Mouse (Mus musculus) left cerebral cortex, postnatal 25 days (tissue): Measurements from ENCODE around the gene Ptbp2. TPM values are rescaled to one million over a fixed set of nuclear protein-coding genes. Genes with fewer than 3 reads are reported as not detected.

Source experiments
- DNase-seq, 2 experiments: peaks; one replicate each; pipeline ENCODE4 v3.0.0; 2022; ENCODE audit warnings: low spot score in 2 of 2, mixed read lengths in 1 of 2
- intact Hi-C: fragments of 180-260 bp; cut with DNase I; formaldehyde crosslinking; loops from one replicate; pipeline ENCODE4 v1.15.1; 2025
- microRNA-seq, 2 experiments: library from miRNA; unstranded; fragments of <30 nt; microRNA quantifications; one replicate each; pipeline ENCODE4 v1.2.0; 2022
- total RNA-seq, 2 experiments: library from RNA; stranded (reverse); gene quantifications; 2 replicates each; pipeline ENCODE4 v1.2.3; 2021

Ptbp2 gene
- total RNA-seq, 2 experiments from 2014 or later = 108 to 111 TPM

DNA sequence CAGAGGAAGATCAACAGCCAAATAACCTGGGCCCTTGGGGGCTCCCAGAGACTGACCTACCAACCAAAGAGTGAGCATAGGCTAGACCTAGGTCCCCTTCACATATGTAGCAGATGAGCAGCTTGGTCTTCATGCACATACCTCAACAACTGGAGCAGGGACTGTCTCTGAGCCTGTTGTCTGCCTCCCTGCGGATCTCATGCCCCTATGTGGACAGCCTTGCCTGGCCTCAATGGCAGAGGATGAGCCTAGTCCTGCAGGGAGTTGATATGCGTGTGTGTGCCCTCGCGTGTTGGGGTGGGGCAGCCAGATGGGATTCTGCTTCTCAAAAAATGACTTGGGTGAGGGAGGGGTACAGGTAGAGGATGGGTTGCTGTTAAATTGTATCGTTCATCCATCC, 72.2 kb downstream of the Ptbp2 start:
- DNase-seq = no peak
- intact Hi-C loops = no loop called here

DNA sequence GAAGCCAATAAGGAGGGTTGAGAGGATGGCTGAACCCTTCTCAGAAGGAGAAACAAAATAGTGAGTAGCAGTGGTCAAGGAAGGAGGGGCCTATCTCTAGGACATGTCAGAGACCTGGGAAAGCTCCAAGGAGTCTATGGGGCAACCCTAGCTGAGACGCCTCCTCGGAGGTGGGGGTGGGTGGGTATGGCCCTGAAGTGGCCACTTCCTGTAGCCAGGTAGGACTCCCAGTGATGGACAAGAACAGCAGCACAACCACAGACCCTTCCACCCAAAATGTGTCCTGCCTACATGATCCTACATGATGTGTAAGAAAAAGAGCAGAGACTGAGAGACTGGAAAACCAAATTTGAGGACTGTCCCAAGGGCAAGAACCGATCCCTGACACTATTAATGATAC, 72.8 kb downstream of the Ptbp2 start:
- no peak for DNase-seq
- intact Hi-C loops = no loop called here

DNA sequence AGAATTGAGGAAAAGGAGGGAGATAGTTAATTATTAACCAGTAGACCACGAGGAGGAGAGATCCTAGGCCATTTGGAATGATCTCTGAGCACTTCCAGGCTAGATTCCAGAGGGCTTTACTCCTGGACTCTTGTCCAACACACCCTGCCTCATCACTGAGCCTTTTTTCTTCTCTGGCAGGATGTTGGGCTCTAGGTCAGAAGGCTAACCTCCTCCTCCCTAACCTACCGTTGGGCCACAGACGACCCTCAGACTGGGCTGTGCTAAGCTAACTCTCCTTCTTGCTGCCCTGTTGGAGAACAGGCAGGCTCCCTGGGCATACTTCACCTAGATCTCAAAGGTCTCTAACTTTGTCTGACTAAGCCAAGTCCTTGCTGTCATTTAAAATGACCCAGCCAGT, 82.8 kb downstream of the Ptbp2 start:
- intact Hi-C loops = no loop called here

DNA sequence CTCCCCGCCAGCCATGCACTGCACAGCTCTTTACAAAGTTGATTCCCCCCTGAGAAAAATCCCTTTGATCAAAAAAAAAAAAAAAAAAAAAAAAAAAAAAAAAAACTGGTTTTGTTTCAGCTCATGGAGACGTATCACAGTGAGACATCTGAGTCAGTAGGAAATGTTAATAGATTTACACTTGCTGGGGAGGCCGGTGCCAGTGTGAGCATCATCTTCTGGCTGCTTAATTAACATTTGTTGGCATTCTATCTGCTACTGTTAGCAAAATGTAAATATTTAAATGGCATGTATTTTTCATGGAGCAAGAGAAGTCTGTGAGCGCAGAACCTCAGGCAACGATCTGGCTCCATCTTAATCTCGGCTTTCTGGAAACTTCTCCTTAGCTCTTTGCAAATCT, 99.5 kb downstream of the Ptbp2 start:
- intact Hi-C loops = no loop called here
- no peak for DNase-seq

More for the DNA sequence above, 82.8 kb downstream of the Ptbp2 start:
- no peak for DNase-seq

Small RNA genes within 50 kb of the gene (microRNA-seq; reads per million reads assigned to microRNA genes)
- gene Gm24744 = 0 reads per million in 2 experiments
